Mouse (Mus musculus) myocyte (in vitro differentiated cells): ENCODE measurements around the gene Tnfrsf12a. TPM values are rescaled to one million over a fixed set of nuclear protein-coding genes. Genes with fewer than 3 reads are reported as not detected.

Source experiments
- H3K27me3 ChIP-seq: one replicate; pipeline ENCODE4 v1.6.1; 2011; ENCODE audit not compliant: control insufficient read depth, insufficient read depth, insufficient read length
- H3K36me3 ChIP-seq: one replicate; pipeline ENCODE4 v1.6.1; 2011; ENCODE audit not compliant: control insufficient read depth, insufficient read depth
- H3K4me2 ChIP-seq: one replicate; pipeline ENCODE4 v1.6.1; 2011; ENCODE audit warnings: low read depth, control low read depth
- H3K4me3 ChIP-seq: one replicate; pipeline ENCODE4 v1.5.1; 2011; ENCODE audit warnings: mild to moderate bottlenecking, control low read depth, moderate library complexity
- H3K79me2 ChIP-seq: one replicate; pipeline ENCODE4 v1.6.1; 2011; ENCODE audit not compliant: control insufficient read depth, insufficient read depth
- H3ac ChIP-seq: one replicate; pipeline ENCODE4 v1.6.1; 2011; ENCODE audit not compliant: control insufficient read depth, insufficient read length
- CEBPB ChIP-seq: IDR thresholded peaks from 2 replicates; pipeline ENCODE4 v1.6.1; 2011; ENCODE audit warnings: mild to moderate bottlenecking, moderate library complexity; ENCODE audit not compliant: poor library complexity, insufficient read depth, severe bottlenecking
- E2F4 ChIP-seq: IDR thresholded peaks from one replicate; pipeline ENCODE4 v1.6.1; 2011; ENCODE audit warnings: mild to moderate bottlenecking, control low read depth, moderate library complexity; ENCODE audit not compliant: insufficient read depth
- MAX ChIP-seq: IDR thresholded peaks from one replicate; pipeline ENCODE4 v1.6.1; 2011; ENCODE audit warnings: low read depth, mild to moderate bottlenecking, control low read depth
- MYOD1 ChIP-seq, 3 experiments: IDR thresholded peaks; one replicate each; pipeline ENCODE4 v1.6.1; 2011; ENCODE audit warnings: control low read depth in 2 of 3, low read depth in 2 of 3, mild to moderate bottlenecking in 2 of 3, moderate library complexity in 1 of 3; ENCODE audit not compliant: insufficient read length in 2 of 3, control insufficient read depth in 1 of 3
- MYOG ChIP-seq, 3 experiments: IDR thresholded peaks; one replicate each; pipeline ENCODE4 v1.6.1; 2011; ENCODE audit warnings: control low read depth in 2 of 3, low read depth in 2 of 3, mild to moderate bottlenecking in 2 of 3; ENCODE audit not compliant: insufficient read length in 2 of 3, control insufficient read depth in 1 of 3, insufficient read depth in 1 of 3
- POLR2A ChIP-seq: IDR thresholded peaks from one replicate; pipeline ENCODE4 v1.6.1; 2011; ENCODE audit warnings: low read depth, mild to moderate bottlenecking, control low read depth, moderate library complexity; ENCODE audit not compliant: insufficient read length
- POLR2AphosphoS2 ChIP-seq: IDR thresholded peaks from one replicate; pipeline ENCODE4 v1.6.1; 2011; ENCODE audit warnings: low read depth, control low read depth; ENCODE audit not compliant: insufficient read length
- REST ChIP-seq: IDR thresholded peaks from one replicate; pipeline ENCODE4 v1.6.1; 2011; ENCODE audit warnings: mild to moderate bottlenecking, control low read depth, moderate library complexity; ENCODE audit not compliant: insufficient read depth, insufficient read length
- SRF ChIP-seq: IDR thresholded peaks from one replicate; pipeline ENCODE4 v1.6.1; 2011; ENCODE audit warnings: low read depth; ENCODE audit not compliant: control insufficient read depth, insufficient read length
- TCF12 ChIP-seq: IDR thresholded peaks from one replicate; pipeline ENCODE4 v1.6.1; 2011; ENCODE audit warnings: mild to moderate bottlenecking, control low read depth; ENCODE audit not compliant: poor library complexity, insufficient read depth, severe bottlenecking
- TCF3 ChIP-seq: IDR thresholded peaks from one replicate; pipeline ENCODE4 v1.6.1; 2011; ENCODE audit warnings: low read depth, control low read depth; ENCODE audit not compliant: insufficient read length
- USF1 ChIP-seq: IDR thresholded peaks from one replicate; pipeline ENCODE4 v1.6.1; 2011; ENCODE audit warnings: low read depth, mild to moderate bottlenecking, control low read depth, moderate library complexity
- polyA plus RNA-seq: library from polyadenylated mRNA; unstranded; fragments of >200 nt; fragmentation: generic; extraction: Trizol; gene quantifications from one replicate; pipeline ENCODE4 v1.2.1, GENCODE M21; 2012; ENCODE audit warnings: missing spikeins

Gene Tnfrsf12a
- polyA plus RNA-seq, 1 experiment, result 328 TPM

DNA sequence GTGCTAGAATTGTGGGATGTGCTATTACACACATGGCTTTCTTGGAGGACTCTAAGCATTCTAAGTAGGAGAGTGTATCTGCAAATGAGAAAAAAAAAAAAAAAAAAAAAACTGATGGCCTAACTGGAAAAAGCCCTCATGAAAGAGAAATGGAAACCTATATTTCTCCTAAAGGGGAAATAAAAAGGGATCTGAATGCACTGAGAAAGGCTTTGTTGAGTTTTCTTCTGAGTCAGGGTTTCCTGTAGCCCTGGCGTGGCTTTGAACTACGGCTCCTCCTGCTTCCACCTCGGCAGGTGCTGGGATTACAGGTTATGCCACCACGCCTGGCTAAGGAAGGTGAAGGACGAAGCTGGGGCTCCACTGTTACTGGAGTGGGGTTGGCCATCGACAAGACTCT is 23.3 kb downstream of the Tnfrsf12a start:
- Histone ChIP-seq H3K27me3 (no peaks in the 10 kb centered on the region), H3K79me2 (no peaks in the 10 kb centered on the region), H3K4me3 (no peak overlapping the region), H3ac (no peak overlapping the region), H3K4me2 (no peak overlapping the region), H3K36me3 (no peaks in the 10 kb centered on the region)
- TF ChIP-seq SRF, result no peak
- no peak for TF ChIP-seq MAX
- no peak for TF ChIP-seq USF1
- TF ChIP-seq CEBPB, result no peak
- no peak for TF ChIP-seq TCF3
- no peak for TF ChIP-seq MYOD1 (IDR thresholded peaks at IDR 0.05; ENCODE audit: control insufficient read depth in 1 of 3, insufficient read length in 2 of 3, low read depth in 2 of 3)
- TF ChIP-seq MYOG (IDR thresholded peaks at IDR 0.05; ENCODE audit: control insufficient read depth in 1 of 3, insufficient read depth in 1 of 3, insufficient read length in 2 of 3, low read depth in 2 of 3), result no peak
- no peak for TF ChIP-seq POLR2A
- no peak for TF ChIP-seq E2F4
- no peak for TF ChIP-seq POLR2AphosphoS2
- TF ChIP-seq TCF12, result no peak
- no peak for TF ChIP-seq REST

DNA sequence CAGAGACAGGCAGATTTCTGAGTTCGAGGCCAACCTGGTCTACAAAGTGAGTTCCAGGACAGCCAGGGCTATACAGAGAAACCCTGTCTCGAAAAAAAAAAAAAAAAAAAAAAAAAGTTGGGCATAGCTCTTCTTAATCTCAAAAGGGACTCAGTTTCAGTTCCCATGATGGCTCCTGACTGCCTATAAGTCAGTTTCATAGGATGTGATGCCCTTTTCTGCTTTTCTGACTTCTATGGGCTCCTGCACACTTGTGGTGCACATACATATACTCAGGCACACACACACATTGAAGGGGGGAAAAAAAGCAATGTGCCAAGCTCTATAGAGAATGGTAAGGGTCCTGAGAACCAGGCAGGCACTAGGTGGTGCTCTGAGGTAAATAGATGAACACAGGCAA is 23.9 kb downstream of the Tnfrsf12a start:
- Histone ChIP-seq H3K4me2 (no peak overlapping the region), H3K36me3 (no peaks in the 10 kb centered on the region), H3K27me3 (no peaks in the 10 kb centered on the region), H3K79me2 (no peaks in the 10 kb centered on the region), H3ac (no peak overlapping the region), H3K4me3 (no peak overlapping the region)
- no peak for TF ChIP-seq TCF3
- TF ChIP-seq MAX, result no peak
- no peak for TF ChIP-seq POLR2AphosphoS2
- TF ChIP-seq CEBPB, result no peak
- no peak for TF ChIP-seq POLR2A
- no peak for TF ChIP-seq TCF12
- no peak for TF ChIP-seq REST
- TF ChIP-seq USF1, result no peak

DNA sequence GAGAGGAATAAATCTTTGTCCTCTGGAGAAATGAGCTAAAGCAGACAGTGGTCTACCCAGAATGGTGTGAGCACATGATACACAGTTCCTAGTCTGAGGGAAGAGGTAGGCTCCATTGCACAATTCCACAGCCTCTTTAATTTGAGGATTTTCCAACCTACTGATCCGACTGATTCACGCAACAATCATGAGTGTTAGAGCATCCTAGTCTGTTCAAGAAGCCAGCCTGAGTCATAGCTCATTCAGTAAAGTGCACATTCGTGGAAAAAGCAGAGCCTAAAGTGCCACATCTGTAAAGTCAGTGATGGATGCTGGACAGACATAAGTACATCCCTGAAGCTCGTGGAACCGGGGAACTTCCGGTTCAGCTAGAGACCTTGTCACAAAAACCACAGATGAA is 25.9 kb downstream of the Tnfrsf12a start:
- Histone ChIP-seq H3K36me3 (no peaks in the 10 kb centered on the region), H3K4me2 (no peak overlapping the region), H3ac (no peak overlapping the region), H3K4me3 (no peak overlapping the region), H3K27me3 (peaks cover 10% of the 10 kb centered on the region), H3K79me2 (no peaks in the 10 kb centered on the region)
- no peak for TF ChIP-seq MAX
- no peak for TF ChIP-seq POLR2A
- TF ChIP-seq MYOD1 (IDR thresholded peaks at IDR 0.05; ENCODE audit: control insufficient read depth in 1 of 3, insufficient read length in 2 of 3, low read depth in 2 of 3), result no peak
- TF ChIP-seq TCF12, result no peak
- TF ChIP-seq CEBPB, result no peak
- TF ChIP-seq TCF3, result no peak
- TF ChIP-seq REST, result no peak
- no peak for TF ChIP-seq MYOG (IDR thresholded peaks at IDR 0.05; ENCODE audit: control insufficient read depth in 1 of 3, insufficient read depth in 1 of 3, insufficient read length in 2 of 3, low read depth in 2 of 3)
- no peak for TF ChIP-seq E2F4

DNA sequence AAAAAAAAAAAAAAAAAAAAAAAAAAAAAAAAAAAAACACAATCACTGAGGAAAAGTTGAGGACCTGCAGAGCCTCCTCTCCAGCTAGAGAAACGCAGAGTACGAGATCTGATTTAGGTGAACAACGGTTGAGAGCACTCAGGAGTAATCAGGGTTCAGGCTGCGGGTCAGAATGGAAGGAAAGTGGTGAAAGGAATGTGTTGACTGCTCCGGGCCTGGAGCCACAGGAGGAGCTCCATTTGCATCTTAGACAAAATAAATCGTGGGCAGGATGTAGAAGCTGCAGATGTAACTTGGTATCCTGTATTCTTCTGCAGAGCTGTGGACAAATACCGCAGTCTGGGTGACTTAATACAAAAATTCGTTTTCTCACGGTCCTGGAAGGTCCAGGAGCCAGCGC is 31.4 kb downstream of the Tnfrsf12a start:
- no peak for TF ChIP-seq USF1
- no peak for TF ChIP-seq POLR2AphosphoS2
- no peak for TF ChIP-seq TCF12
- TF ChIP-seq POLR2A, result no peak
- TF ChIP-seq SRF, result no peak
- TF ChIP-seq CEBPB, result no peak
- TF ChIP-seq E2F4, result no peak
- no peak for TF ChIP-seq MYOD1 (IDR thresholded peaks at IDR 0.05; ENCODE audit: control insufficient read depth in 1 of 3, insufficient read length in 2 of 3, low read depth in 2 of 3)
- TF ChIP-seq MAX, result no peak
- TF ChIP-seq REST, result no peak
- TF ChIP-seq TCF3, result no peak
- no peak for TF ChIP-seq MYOG (IDR thresholded peaks at IDR 0.05; ENCODE audit: control insufficient read depth in 1 of 3, insufficient read depth in 1 of 3, insufficient read length in 2 of 3, low read depth in 2 of 3)
- no peak overlapping the region for H3K4me3 ChIP-seq
- H3K79me2 ChIP-seq, result no peaks in the 10 kb centered on the region
- H3K27me3 ChIP-seq, result peaks cover 24% of the 10 kb centered on the region
- H3K36me3 ChIP-seq, result no peaks in the 10 kb centered on the region
- no peak overlapping the region for H3ac ChIP-seq
- H3K4me2 ChIP-seq, result no peak overlapping the region
